Mouse (Mus musculus): ENCODE measurements around the gene Samd7. TPM values are rescaled to one million over a fixed set of nuclear protein-coding genes. Genes with fewer than 3 reads are reported as not detected.

The Samd7 gene
- polyA plus RNA-seq, 1 experiment: not detected

- no peaks in the 10 kb centered on the region for H3K79me2 ChIP-seq (ENCODE audit: control insufficient read depth, insufficient read depth)
- TF ChIP-seq FOSL1 (IDR thresholded peaks at IDR 0.05; ENCODE audit: insufficient read depth, low read length, poor library complexity, severe bottlenecking) (no peak), MAX (IDR thresholded peaks at IDR 0.05) (no peak), MYOG (IDR thresholded peaks at IDR 0.05; ENCODE audit: control insufficient read depth, extremely low read depth, insufficient read length) (no peak), USF1 (IDR thresholded peaks at IDR 0.05; ENCODE audit: low read depth) (no peak), CTCF (IDR thresholded peaks at IDR 0.05; ENCODE audit: control insufficient read depth, insufficient read depth, insufficient read length) (no peak), CEBPB (IDR thresholded peaks at IDR 0.05; ENCODE audit: low read depth) (no peak), MYOD1 (IDR thresholded peaks at IDR 0.05; ENCODE audit: control insufficient read depth, insufficient read length, low read depth) (no peak)
Observed at GRCm38 (mm10) chr3:30723179-30723578, 22.9 kb upstream of the Samd7 start.

DNA sequence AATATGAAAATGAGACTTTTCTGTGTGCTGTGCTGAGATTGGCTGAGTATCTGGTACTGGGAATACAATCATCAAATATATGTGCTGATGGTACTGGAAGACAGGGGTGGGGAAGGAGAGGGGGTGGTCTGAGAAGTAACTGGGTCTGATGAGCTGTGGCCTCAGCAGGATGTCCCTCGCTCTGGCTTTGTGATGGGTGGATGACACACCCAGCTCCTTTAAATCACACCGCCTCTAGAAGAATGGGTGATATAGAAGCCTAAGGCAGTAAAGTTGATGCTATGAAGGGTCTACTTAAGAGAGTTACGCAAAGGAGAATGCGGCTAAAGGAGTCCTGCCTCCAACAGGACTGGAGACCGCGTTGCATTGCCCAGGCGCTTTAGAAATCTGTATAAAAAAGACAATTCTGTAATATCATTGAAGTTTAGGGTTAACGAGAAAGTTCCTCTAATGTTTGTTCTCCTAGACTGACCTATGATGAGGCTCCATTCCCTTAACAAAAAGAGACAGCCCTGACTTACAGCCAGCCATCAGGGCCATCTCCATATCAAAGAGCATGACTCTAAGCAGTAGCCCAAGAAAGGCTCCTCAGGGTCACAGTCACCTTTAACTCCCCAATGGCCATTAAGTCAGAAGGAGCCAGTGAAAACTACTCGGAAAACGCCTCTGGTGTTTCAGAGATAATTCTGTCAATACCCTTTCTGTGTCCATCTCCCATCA, 21.8 kb upstream of the Samd7 start:
- Histone ChIP-seq H3ac (ENCODE audit: control insufficient read depth, insufficient read length, low read depth) (no peak overlapping the region), H3K27me3 (ENCODE audit: control insufficient read depth, insufficient read depth, insufficient read length) (peaks cover 3% of the 10 kb centered on the region), H3K79me3 (ENCODE audit: low read depth) (no peaks in the 10 kb centered on the region), H3K79me2 (ENCODE audit: control insufficient read depth, insufficient read depth) (no peaks in the 10 kb centered on the region), H3K36me3 (ENCODE audit: control insufficient read depth, insufficient read depth) (no peaks in the 10 kb centered on the region), H3K4me3 (ENCODE audit: insufficient read depth, poor library complexity, severe bottlenecking) (no peak overlapping the region)
- TF ChIP-seq MAX (IDR thresholded peaks at IDR 0.05) (no peak), CEBPB (IDR thresholded peaks at IDR 0.05; ENCODE audit: low read depth) (no peak), FOSL1 (IDR thresholded peaks at IDR 0.05; ENCODE audit: insufficient read depth, low read length, poor library complexity, severe bottlenecking) (no peak), CTCF (IDR thresholded peaks at IDR 0.05; ENCODE audit: control insufficient read depth, insufficient read depth, insufficient read length) (no peak), MYOD1 (IDR thresholded peaks at IDR 0.05; ENCODE audit: control insufficient read depth, insufficient read length, low read depth) (no peak), MYOG (IDR thresholded peaks at IDR 0.05; ENCODE audit: control insufficient read depth, extremely low read depth, insufficient read length) (no peak), USF1 (IDR thresholded peaks at IDR 0.05; ENCODE audit: low read depth) (no peak)

More at GRCm38 (mm10) chr3:30723179-30723578, 22.9 kb upstream of the Samd7 start:
- Histone ChIP-seq H3K4me3 (ENCODE audit: insufficient read depth, poor library complexity, severe bottlenecking) (no peak overlapping the region), H3K27me3 (ENCODE audit: control insufficient read depth, insufficient read depth, insufficient read length) (no peaks in the 10 kb centered on the region), H3K36me3 (ENCODE audit: control insufficient read depth, insufficient read depth) (no peaks in the 10 kb centered on the region), H3K79me3 (ENCODE audit: low read depth) (no peaks in the 10 kb centered on the region), H3ac (ENCODE audit: control insufficient read depth, insufficient read length, low read depth) (no peak overlapping the region)

GRCm38 (mm10) chr3:30724848-30725465, 21.1 kb upstream of the Samd7 start:
- no peak for TF ChIP-seq MAX (IDR thresholded peaks at IDR 0.05)
- TF ChIP-seq CEBPB (IDR thresholded peaks at IDR 0.05; ENCODE audit: low read depth): no peak
- no peak for TF ChIP-seq FOSL1 (IDR thresholded peaks at IDR 0.05; ENCODE audit: insufficient read depth, low read length, poor library complexity, severe bottlenecking)
- no peak for TF ChIP-seq CTCF (IDR thresholded peaks at IDR 0.05; ENCODE audit: control insufficient read depth, insufficient read depth, insufficient read length)
- no peak for TF ChIP-seq USF1 (IDR thresholded peaks at IDR 0.05; ENCODE audit: low read depth)
- TF ChIP-seq MYOD1 (IDR thresholded peaks at IDR 0.05; ENCODE audit: control insufficient read depth, insufficient read length, low read depth): no peak
- no peaks in the 10 kb centered on the region for H3K79me3 ChIP-seq (ENCODE audit: low read depth)
- H3K4me3 ChIP-seq (ENCODE audit: insufficient read depth, poor library complexity, severe bottlenecking): no peak overlapping the region
- H3K27me3 ChIP-seq (ENCODE audit: control insufficient read depth, insufficient read depth, insufficient read length): peaks cover 3% of the 10 kb centered on the region
- no peak overlapping the region for H3ac ChIP-seq (ENCODE audit: control insufficient read depth, insufficient read length, low read depth)
- H3K36me3 ChIP-seq (ENCODE audit: control insufficient read depth, insufficient read depth): no peaks in the 10 kb centered on the region
- no peaks in the 10 kb centered on the region for H3K79me2 ChIP-seq (ENCODE audit: control insufficient read depth, insufficient read depth)

GRCm38 (mm10) chr3:30725514-30725913, 20.6 kb upstream of the Samd7 start:
- no peaks in the 10 kb centered on the region for H3K79me2 ChIP-seq (ENCODE audit: control insufficient read depth, insufficient read depth)
- TF ChIP-seq MYOD1 (IDR thresholded peaks at IDR 0.05; ENCODE audit: control insufficient read depth, insufficient read length, low read depth) (no peak), MAX (IDR thresholded peaks at IDR 0.05) (no peak), FOSL1 (IDR thresholded peaks at IDR 0.05; ENCODE audit: insufficient read depth, low read length, poor library complexity, severe bottlenecking) (no peak), CTCF (IDR thresholded peaks at IDR 0.05; ENCODE audit: control insufficient read depth, insufficient read depth, insufficient read length) (no peak), CEBPB (IDR thresholded peaks at IDR 0.05; ENCODE audit: low read depth) (no peak), USF1 (IDR thresholded peaks at IDR 0.05; ENCODE audit: low read depth) (no peak), MYOG (IDR thresholded peaks at IDR 0.05; ENCODE audit: control insufficient read depth, extremely low read depth, insufficient read length) (no peak)
- no peak overlapping the region for H3K4me3 ChIP-seq (ENCODE audit: insufficient read depth, poor library complexity, severe bottlenecking)
- H3K79me3 ChIP-seq (ENCODE audit: low read depth): no peaks in the 10 kb centered on the region
- no peaks in the 10 kb centered on the region for H3K36me3 ChIP-seq (ENCODE audit: control insufficient read depth, insufficient read depth)
- peaks cover 6% of the 10 kb centered on the region for H3K27me3 ChIP-seq (ENCODE audit: control insufficient read depth, insufficient read depth, insufficient read length)
- H3ac ChIP-seq (ENCODE audit: control insufficient read depth, insufficient read length, low read depth): no peak overlapping the region

DNA sequence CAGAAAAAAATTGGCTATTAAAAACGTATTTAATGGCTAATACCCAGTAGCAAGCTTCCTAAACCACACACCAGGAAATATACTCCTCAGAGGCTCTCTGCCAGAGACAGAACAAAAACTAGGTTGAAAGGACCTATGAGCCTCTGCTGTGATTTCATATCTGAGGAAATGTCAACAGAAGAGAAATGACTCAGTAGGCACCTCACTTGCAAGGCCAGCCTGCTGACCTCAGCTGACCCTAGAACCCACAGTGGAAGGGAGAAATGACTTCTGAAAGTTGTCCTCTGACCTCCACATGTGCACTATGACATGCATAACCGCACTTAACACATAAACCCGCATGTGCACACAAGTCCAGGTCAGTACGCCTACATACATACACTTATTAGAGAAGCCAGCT, 18.9 kb upstream of the Samd7 start:
- no peaks in the 10 kb centered on the region for H3K79me2 ChIP-seq (ENCODE audit: control insufficient read depth, insufficient read depth)
- peaks cover 6% of the 10 kb centered on the region for H3K27me3 ChIP-seq (ENCODE audit: control insufficient read depth, insufficient read depth, insufficient read length)
- TF ChIP-seq USF1 (IDR thresholded peaks at IDR 0.05; ENCODE audit: low read depth) (no peak), MYOD1 (IDR thresholded peaks at IDR 0.05; ENCODE audit: control insufficient read depth, insufficient read length, low read depth) (no peak), CTCF (IDR thresholded peaks at IDR 0.05; ENCODE audit: control insufficient read depth, insufficient read depth, insufficient read length) (no peak), CEBPB (IDR thresholded peaks at IDR 0.05; ENCODE audit: low read depth) (no peak), MYOG (IDR thresholded peaks at IDR 0.05; ENCODE audit: control insufficient read depth, extremely low read depth, insufficient read length) (no peak), MAX (IDR thresholded peaks at IDR 0.05) (no peak), FOSL1 (IDR thresholded peaks at IDR 0.05; ENCODE audit: insufficient read depth, low read length, poor library complexity, severe bottlenecking) (no peak)
- H3ac ChIP-seq (ENCODE audit: control insufficient read depth, insufficient read length, low read depth): no peak overlapping the region
- no peaks in the 10 kb centered on the region for H3K79me3 ChIP-seq (ENCODE audit: low read depth)
- no peaks in the 10 kb centered on the region for H3K36me3 ChIP-seq (ENCODE audit: control insufficient read depth, insufficient read depth)
- H3K4me3 ChIP-seq (ENCODE audit: insufficient read depth, poor library complexity, severe bottlenecking): no peak overlapping the region
